Mouse (Mus musculus): ENCODE measurements around the gene Gsdme.

Gene Gsdme

DNA sequence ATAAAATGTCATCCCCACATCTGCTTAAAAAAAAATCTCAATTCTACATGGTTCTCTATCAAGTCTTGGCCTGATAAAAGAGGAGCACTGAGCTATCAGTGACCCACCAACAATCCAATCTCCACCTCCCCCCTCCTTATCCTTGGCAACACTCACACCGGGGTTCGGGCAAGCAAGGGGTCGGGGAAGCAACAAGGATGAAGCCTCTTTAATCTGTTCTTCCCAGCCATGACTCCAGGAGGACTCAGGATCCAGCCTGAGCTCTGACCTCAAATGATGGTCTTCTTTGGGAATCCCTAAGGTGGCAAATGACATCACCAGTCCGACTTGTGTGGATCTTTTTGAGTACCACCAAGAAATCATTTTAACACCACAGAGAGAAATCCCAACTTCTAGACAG, 15.9 kb downstream of the Gsdme start:
- in situ Hi-C loops (cut with MboI; ENCODE audit: low sequenced_read_pairs): no loop called here

DNA sequence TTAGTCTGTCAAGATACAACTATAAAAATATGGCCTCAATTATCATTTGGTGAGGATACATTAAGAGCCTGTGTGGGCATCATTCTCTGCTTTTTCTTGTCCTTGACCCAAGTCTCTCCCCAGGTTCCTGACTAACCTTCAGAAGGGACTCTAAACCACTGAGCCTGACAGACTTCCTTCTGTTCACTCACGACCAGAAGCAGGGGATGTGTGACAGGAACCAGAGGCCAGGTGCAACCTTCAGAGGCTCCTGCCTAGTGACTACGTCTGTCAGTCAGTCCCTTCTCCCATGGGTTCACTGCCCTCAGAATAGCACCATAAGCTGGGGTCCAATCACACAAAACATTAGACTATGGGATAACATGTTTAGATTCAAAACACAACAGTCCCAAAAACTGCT, 16.3 kb downstream of the Gsdme start:
- in situ Hi-C loops (cut with MboI; ENCODE audit: low sequenced_read_pairs): no loop called here

DNA sequence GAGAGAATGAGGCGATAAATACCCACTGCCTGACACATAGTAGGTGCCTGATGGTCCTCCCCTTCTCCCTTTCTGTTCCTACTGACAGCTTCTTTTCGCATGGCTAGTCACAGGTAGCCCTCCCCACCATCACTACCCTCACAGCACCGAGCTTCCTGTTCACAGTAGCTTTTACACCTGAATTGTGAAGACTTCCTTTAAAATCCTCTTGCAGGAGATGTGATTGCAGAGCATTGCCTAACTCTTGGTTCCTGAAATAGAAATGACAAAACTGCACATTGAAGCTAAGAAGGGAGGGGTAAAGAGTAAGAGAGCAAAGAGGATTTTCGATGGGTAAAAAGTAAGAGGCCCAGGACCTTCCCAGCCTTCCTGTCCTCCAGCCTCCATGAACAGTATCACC, 18.7 kb downstream of the Gsdme start:
- in situ Hi-C loops (cut with MboI; ENCODE audit: low sequenced_read_pairs): no loop called here

DNA sequence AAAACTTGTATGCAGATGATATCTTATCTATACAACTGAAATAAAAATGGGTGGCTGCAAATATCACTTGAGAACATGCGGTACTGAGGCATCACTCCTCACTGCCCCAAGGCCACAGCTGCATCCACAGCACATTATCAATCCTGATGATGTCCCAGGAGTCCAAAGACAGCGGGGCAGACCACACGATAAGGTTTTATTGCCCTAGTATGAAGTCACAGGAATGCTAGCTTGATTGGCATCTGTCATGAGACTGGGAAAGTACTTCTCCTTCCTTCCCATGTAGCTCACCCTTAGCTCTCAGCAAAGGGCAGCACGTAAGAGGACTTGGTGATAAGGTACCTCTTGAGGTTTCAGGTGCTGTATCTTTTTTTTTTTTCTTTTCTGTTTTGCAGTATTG, 19.5 kb downstream of the Gsdme start:
- in situ Hi-C loops (cut with MboI; ENCODE audit: low sequenced_read_pairs): no loop called here

DNA sequence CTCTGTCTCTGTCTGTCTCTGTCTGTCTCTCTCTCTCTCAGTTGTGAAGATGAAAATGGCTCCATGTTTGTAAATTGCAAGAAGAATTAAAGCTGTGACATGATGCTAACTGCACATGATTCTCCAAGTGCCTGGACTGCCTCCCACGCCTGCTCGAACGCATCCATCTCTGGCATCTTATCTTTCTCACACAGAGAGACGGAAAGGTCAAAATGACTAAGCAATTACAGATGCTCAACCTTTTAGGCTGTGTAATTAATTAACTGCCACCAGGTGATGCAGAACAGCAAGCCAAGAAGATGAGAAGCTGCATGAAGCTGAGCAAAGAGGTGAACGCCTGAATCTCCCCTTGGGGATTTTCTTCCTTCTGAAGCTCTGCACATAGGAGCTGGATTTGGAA, 23.2 kb downstream of the Gsdme start:
- in situ Hi-C loops (cut with MboI; ENCODE audit: low sequenced_read_pairs): no loop called here

DNA sequence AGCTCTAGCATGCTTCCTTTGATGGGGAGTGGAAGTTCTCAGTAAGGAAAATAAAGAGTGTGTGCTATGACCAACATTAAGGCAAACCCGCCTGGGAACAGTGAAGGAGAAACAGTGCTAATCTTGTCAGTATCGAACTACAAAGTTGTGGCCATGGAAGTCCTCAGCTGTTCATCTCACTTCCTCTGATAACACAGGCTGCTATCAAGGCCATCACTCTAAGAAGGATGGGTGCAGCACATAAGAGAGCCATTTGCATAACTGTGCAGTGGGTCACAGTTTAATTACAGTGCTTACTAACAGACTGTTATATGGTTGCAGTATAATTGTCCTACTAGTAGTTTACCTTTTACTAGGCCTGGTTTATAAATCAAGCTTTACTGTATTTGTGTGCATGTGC, 23.8 kb downstream of the Gsdme start:
- in situ Hi-C loops (cut with MboI; ENCODE audit: low sequenced_read_pairs): no loop called here

DNA sequence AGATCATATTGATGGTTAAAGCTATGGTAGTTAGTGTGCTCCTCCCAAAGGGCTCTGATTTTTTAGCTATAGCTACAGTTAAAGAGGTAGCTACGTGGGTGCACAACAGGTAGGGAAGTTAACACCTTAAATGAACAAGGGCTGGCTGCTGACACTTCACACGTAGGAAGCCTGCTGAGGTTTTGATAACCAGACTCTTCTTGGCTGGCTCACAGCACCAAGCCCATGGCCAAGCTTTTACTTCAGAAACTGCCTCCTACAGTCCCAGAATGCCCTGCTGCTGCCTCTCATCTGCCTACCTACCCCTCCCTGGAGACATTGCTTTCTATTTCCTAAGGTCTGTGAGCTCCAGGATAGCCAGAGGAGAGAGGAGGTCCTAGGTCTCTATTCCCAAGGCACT, 25.7 kb downstream of the Gsdme start:
- in situ Hi-C loops (cut with MboI; ENCODE audit: low sequenced_read_pairs): no loop called here

DNA sequence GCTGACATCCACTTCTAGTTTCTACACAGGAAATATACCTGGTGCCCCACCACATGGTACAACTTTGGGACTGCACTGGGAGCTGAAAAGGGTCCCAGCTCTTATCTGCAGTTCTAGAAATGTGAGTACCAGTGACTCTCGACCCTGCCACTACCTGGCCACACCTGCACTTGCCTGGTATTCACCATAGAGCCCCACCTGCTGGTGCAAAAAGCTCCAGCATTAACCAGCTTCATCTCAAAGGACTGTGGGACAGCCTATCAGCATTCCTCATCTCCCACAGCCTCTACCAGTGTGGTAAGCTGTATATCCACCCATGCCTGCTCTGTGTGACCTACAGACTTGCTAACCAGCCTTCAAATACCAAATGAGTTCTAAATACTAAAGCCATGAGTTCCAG, 30.7 kb downstream of the Gsdme start:
- in situ Hi-C loops (cut with MboI; ENCODE audit: low sequenced_read_pairs): no loop called here

DNA sequence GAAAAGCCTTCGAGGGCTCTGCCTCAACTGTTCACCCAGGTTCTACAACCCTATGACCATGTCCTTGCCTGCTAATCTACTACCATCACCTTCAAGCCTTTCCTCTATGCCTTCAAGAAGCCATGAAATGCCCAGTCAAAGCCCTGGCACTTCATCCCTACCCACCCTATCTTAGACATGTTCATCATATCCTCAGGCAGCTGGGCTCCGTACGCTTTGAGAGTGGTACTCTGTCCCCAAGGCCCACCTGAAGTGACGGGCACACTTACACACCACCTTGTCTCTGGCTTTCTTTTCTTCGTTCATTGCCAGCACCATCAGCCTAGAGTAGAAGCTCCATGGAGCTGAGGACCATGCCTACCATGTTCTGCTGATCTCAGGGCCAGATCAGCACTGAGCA, 32.4 kb downstream of the Gsdme start:
- in situ Hi-C loops (cut with MboI; ENCODE audit: low sequenced_read_pairs): no loop called here

DNA sequence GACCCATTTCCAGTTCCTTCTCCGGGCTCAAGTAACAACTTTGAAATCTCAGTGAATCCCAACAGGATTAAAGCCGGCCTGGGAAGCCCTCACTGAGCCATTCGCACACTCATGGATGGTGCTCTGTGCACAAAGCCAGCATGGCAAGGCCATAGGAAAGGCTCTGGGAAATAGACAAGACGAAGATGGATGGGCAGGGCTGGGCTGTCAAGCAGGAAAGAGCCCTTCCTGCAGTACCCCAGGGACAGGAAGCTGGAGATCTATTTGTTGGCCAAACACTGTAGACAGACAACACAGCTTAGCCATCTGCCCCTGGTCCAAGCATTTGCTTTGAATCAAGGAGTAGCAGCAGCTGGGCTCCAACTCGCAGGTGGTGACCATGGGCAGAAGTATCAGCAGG, 35.5 kb downstream of the Gsdme start:
- in situ Hi-C loops (cut with MboI; ENCODE audit: low sequenced_read_pairs): no loop called here

DNA sequence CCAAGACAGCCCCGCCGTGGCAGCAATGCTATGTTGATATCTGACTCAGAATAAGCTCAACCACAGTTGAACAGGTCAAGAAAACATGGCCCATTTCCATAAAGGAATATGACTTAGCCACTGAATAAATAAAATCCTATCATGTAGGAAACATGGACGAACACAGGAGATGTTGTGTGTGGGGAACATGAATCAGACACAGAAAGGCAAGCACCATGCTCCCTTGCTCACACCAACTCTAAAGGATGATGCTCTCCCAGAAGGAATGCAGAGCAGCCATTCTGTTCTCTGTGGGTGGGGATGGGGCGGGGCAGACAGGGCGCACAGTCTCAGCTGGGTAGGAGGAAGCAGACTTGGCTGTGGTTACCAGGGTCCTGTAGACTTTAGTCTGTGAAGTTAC, 38.4 kb downstream of the Gsdme start:
- in situ Hi-C loops (cut with MboI; ENCODE audit: low sequenced_read_pairs): no loop called here

DNA sequence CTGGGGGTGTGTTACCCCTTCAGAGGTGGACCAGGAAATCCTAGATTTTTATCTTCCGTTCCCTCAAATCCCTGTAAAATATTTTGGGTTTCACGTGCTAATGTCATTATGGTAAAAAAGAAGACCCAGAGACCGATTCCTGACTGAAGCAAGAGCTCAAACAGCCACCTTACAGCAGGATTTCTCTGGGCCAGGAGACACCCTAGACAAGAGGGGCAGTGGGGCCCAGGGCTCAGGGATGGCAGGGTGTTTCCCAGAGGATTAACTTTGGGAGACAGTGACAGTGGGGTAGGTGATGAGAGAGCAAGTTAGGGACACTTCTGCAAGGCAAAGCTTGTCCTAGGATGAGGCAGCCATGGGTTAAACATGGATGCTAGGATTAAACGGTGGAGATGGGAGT, 40.1 kb downstream of the Gsdme start:
- in situ Hi-C loops (cut with MboI; ENCODE audit: low sequenced_read_pairs): loop anchor here (25.0 kb wide), 1 partner anchor 711 kb away; no protein-coding TSS in a partner anchor

DNA sequence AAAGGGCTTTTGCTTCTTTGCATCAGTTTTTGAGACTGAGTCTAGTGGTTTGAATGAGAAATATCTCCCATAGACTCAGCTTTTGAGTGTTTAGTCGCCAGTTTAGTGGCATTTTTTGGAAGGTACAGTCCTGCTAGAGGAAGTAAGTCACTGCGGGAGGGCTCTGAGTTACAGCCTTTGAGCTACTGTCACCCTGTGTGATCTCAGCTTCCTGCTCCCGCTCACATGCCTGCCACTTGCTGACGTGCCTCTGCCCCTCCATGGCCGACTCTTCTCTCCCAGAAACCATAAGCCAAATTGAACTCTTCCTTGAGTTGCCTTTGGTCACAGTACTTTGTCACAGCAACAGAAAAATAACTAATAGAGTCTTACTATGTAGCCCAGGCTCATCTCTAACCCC, 40.7 kb downstream of the Gsdme start:
- in situ Hi-C loops (cut with MboI; ENCODE audit: low sequenced_read_pairs): loop anchor here (25.0 kb wide), 1 partner anchor 711 kb away; no protein-coding TSS in a partner anchor

DNA sequence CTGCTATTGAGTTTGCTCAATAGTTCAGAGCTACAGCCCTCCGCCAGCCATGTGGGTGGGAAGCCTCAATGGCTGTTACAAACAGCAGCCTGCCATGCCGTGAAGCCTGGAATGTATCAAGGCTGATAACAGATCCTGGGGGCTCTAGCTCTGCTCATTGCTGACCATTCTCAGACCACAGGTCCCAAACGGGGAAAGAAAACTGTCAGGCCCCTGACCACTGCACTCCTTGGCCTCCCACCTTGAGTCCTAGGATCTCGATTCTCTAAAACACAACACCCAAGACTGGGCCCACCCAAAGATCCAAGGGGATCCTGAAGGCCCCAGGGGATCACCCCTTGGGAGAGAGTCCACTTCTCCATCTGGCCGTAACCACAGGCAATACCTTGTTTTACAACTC, 41.3 kb downstream of the Gsdme start:
- in situ Hi-C loops (cut with MboI; ENCODE audit: low sequenced_read_pairs): loop anchor here (25.0 kb wide), 1 partner anchor 710 kb away; no protein-coding TSS in a partner anchor

DNA sequence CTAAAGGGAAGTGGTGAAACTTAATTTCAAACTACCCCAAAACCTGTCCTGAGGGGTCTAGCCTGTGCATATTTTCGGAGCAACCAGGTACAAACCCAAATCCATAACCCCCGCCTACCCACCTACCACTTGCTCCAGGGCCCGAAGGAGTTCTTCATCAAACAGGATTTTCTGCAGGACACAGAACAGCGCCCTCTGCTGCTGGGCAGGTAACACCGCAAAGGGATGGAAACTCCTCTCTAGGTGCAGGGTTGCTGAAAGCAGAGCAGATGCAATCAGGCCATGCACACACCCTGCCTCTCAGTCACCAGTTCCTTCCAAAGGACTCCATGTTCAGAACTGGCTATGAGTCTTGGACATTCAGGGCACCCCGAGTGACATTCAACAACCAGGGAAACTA, 42.8 kb downstream of the Gsdme start:
- in situ Hi-C loops (cut with MboI; ENCODE audit: low sequenced_read_pairs): loop anchor here (25.0 kb wide), 1 partner anchor 709 kb away; no protein-coding TSS in a partner anchor

DNA sequence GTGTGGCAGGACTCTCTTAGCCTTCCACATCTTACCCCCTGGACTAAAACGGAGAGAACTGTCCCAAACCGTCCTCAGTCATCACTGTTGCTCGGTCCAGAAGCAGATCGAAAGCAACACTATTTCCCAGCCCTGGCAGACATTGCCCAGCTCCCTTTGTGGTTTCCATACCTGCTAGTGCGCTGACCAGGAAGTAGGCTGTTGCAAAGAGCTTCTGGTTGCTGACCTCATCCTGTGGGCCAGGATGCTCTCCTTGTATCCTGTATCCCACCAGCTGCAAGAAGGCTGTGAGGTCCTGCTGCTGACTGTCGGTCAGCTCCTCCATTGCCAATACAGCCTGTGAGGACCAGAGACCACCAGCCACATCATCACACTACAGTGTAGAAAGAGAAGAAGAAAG, 44.6 kb downstream of the Gsdme start:
- in situ Hi-C loops (cut with MboI; ENCODE audit: low sequenced_read_pairs): loop anchor here (25.0 kb wide), 1 partner anchor 707 kb away; no protein-coding TSS in a partner anchor

DNA sequence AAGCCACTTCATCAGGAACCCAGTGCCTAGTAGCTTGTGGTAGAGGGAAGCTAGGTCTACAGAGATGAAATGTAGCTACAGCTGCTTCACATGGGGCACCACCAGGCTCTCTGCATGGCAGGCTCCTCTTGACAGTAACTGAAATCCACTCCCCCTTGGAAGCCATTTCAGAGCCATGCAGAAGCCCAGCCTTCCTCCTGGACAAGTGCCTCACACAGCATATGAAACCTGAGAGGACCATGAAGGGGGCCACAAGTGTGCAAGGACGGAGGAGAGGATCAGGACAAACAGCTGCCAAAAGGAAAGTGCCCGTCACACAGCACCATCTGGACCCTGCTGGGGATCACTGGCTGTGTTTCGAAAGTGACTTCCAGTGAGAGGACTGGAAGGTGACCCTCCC, 45.0 kb downstream of the Gsdme start:
- in situ Hi-C loops (cut with MboI; ENCODE audit: low sequenced_read_pairs): loop anchor here (25.0 kb wide), 1 partner anchor 706 kb away; no protein-coding TSS in a partner anchor

DNA sequence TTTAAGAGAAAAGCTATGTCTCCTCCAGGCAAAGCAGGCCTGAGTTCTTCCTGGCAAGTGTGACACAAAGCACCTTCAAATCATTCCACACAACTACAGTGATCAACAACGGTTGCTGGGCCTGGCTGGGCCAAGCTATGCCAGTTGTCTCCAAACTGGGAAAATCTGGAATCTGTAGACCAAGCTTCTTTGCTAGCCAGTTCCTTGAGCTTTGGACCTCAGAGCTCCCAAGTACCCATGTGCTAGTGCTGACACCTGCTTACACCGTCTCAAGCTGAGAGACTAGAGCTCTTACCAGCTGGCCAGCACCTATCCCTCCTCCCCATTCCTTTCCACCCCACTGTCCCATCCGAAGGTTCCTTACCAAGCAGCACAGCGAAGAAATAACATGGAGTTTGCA, 47.7 kb downstream of the Gsdme start:
- in situ Hi-C loops (cut with MboI; ENCODE audit: low sequenced_read_pairs): loop anchor here (25.0 kb wide), 1 partner anchor 704 kb away; no protein-coding TSS in a partner anchor

DNA sequence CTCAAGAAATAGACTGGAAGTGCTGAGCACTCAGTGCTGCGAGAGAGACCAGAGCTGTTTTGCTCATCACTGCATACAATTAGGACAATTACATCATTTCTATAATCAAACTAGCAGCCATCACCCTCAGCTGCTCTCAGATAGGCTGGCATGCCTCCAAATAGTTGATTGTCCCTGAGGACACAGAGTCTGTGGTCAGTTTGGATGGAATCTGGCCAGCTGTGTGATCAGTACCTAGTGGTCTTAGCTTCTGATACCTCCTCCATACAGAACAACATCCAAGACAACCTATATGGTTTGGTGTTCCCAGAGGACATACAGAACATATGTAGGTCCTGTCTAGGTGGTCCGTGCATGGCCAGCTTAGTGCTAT, 48.3 kb downstream of the Gsdme start:
- in situ Hi-C loops (cut with MboI; ENCODE audit: low sequenced_read_pairs): loop anchor here (25.0 kb wide), 1 partner anchor 703 kb away; no protein-coding TSS in a partner anchor

DNA sequence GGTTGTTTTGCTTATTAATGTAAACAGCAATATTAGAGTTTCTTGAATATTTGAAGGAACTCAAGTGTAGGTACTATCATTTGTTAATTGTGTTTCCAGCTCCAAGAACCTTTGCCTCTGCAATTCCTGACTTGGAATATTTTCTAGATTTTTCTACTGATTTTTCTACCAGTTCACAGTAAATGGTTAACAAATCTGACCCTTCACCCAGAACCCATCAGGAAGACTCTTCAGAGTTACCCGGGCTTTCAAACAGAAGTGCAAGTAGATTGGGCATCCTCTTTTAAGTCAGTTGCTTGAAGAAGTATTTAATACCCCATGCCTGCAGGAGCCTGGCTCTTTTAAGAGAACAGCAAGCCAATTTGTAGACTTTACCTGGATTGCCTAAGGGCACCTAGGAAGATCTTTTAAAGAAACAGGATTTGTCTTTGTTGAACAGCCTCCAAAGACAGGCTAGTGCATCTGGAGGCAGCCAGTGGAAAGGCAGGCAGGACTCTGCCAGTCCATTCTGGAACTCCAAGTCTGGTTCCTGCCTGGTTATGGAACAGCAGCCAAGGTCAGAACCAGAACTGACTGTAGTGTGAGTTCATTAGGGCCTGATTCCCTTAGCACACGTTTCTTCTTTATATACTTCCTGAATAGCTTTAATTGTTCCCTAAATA, 48.8 kb downstream of the Gsdme start:
- in situ Hi-C loops (cut with MboI; ENCODE audit: low sequenced_read_pairs): loop anchor here (25.0 kb wide), 1 partner anchor 703 kb away; no protein-coding TSS in a partner anchor

DNA sequence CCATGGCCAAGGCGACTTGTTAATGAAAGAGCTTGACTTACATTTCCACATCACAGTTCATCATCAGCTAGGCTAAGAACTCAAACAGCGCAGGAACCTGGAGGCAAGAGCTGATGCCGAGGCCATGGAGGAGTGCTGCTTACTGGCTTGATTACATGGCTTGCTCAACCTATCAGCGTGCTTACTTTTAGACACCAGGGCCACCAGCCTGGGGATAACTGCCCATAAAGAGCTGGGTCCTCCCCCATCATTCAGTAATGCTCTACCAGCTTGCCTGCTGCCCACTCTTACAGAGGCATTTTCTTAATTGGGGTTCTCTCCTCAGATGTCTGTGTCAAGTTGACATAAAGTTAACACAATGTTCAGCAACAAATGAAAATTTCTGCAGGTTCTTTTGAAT, 58.6 kb downstream of the Gsdme start:
- in situ Hi-C loops (cut with MboI; ENCODE audit: low sequenced_read_pairs): loop anchor here (25.0 kb wide), 1 partner anchor 693 kb away; no protein-coding TSS in a partner anchor

DNA sequence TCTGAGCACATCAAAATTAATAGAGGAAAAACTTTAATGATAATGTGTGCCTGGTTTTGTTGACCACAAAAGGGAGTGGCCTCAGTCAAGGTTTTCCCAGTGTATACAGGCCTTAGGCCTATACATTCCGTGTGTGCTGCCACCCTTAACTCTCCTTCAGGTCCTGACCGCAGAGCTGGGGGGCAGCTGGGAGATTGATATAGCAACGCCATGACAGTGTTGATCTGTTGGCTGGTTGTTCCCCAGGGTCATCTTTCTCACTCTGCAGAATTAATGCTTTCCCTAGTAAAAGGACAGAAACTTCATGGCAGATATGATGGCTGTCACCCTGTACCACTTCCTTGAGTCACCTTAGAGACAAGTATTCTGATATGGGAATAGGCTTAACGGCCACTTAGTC, 59.3 kb downstream of the Gsdme start:
- in situ Hi-C loops (cut with MboI; ENCODE audit: low sequenced_read_pairs): loop anchor here (25.0 kb wide), 1 partner anchor 692 kb away; no protein-coding TSS in a partner anchor

DNA sequence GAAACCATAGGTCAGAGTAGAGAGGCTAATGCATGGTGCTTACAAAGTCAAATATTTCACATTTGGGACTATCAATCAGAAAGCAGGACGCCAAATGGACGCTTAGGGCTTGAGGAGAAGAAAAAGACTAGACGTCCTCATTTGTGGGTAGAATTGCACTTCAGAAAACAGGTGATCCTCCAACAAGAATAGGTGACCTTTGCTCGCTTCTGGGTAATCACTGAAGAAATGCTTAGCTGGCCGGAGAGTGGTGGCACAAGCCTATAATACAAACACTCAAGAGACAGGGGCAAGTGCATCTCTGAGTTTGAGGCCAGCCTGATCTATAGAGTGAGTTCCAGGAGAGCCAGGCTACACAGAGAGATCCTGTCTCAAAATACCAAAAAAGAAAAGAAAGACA, 69.8 kb downstream of the Gsdme start:
- in situ Hi-C loops (cut with MboI; ENCODE audit: low sequenced_read_pairs): no loop called here

Measured in CH12F3 (cell line).